Mouse (Mus musculus): Measurements from ENCODE around the gene Lefty1.
A peak's percentile ranks its signal among the peaks of the same experiment; 100 is the strongest.
"Not testable (repeated sequence)": the region's sequence is repeated elsewhere in the genome, so short reads cannot be mapped to it uniquely, and the experiment has no call there.

Gene Lefty1

GRCm38 (mm10) chr1:180934467-180935419 is at the start of gene Lefty1:
TSS of gene Lefty1 (plus strand) at chr1:180935022.
- DNase-seq (ENCODE audit: low read depth) = no peak

- peak; percentile 27 for DNase-seq (ENCODE audit: low read depth)
Observed at GRCm38 (mm10) chr1:180888556-180889042, 46.2 kb upstream of the Lefty1 start.

GRCm38 (mm10) chr1:180889172-180889571 is 45.6 kb upstream of the Lefty1 start:
- DNase-seq (ENCODE audit: low read depth) = no peak

GRCm38 (mm10) chr1:180889841-180890240 is 45.0 kb upstream of the Lefty1 start:
- peak; percentile 51 for DNase-seq (ENCODE audit: low read depth)

GRCm38 (mm10) chr1:180892808-180893207 is 42.0 kb upstream of the Lefty1 start, which contains the start of gene Lefty2:
TSS of gene Lefty2 (plus strand) at chr1:180893108.
- DNase-seq (ENCODE audit: low read depth) = no peak

GRCm38 (mm10) chr1:180894088-180894987 is 40.5 kb upstream of the Lefty1 start:
- not testable (repeated sequence) for DNase-seq (ENCODE audit: low read depth)

GRCm38 (mm10) chr1:180901107-180901506 is 33.7 kb upstream of the Lefty1 start:
- DNase-seq (ENCODE audit: low read depth) = peak; percentile 87

GRCm38 (mm10) chr1:180902915-180903314 is 31.9 kb upstream of the Lefty1 start:
- DNase-seq (ENCODE audit: low read depth) = peak; percentile 43

- no peak for DNase-seq (ENCODE audit: low read depth)
Observed at GRCm38 (mm10) chr1:180903666-180904038, 31.2 kb upstream of the Lefty1 start.

- DNase-seq (ENCODE audit: low read depth) = peak; percentile 96
Observed at GRCm38 (mm10) chr1:180904039-180904814, 30.6 kb upstream of the Lefty1 start, which contains the start of gene Pycr2. TSS of gene Pycr2 (plus strand) at chr1:180904293.

GRCm38 (mm10) chr1:180904815-180905080 is 30.1 kb upstream of the Lefty1 start:
- DNase-seq (ENCODE audit: low read depth) = no peak

- DNase-seq (ENCODE audit: low read depth) = no peak
Observed at GRCm38 (mm10) chr1:180905307-180905706, 29.5 kb upstream of the Lefty1 start.

- DNase-seq (ENCODE audit: low read depth) = no peak
Observed at GRCm38 (mm10) chr1:180905876-180906275, 28.9 kb upstream of the Lefty1 start.

- peak; percentile 48 for DNase-seq (ENCODE audit: low read depth)
Observed at GRCm38 (mm10) chr1:180906461-180907147, 28.2 kb upstream of the Lefty1 start.

GRCm38 (mm10) chr1:180911138-180911537 is 23.7 kb upstream of the Lefty1 start:
- peak; percentile 48 for DNase-seq (ENCODE audit: low read depth)

- peak; percentile 83 for DNase-seq (ENCODE audit: low read depth)
Observed at GRCm38 (mm10) chr1:180911653-180912287, 23.1 kb upstream of the Lefty1 start.

GRCm38 (mm10) chr1:180912792-180913191 is 22.0 kb upstream of the Lefty1 start:
- peak; percentile 57 for DNase-seq (ENCODE audit: low read depth)

- no peak for DNase-seq (ENCODE audit: low read depth)
Observed at GRCm38 (mm10) chr1:180913797-180914196, 21.0 kb upstream of the Lefty1 start.

- peak; percentile 85 for DNase-seq (ENCODE audit: low read depth)
Observed at GRCm38 (mm10) chr1:180916425-180916824, 18.4 kb upstream of the Lefty1 start.

- no peak for DNase-seq (ENCODE audit: low read depth)
Observed at GRCm38 (mm10) chr1:180917053-180917452, 17.8 kb upstream of the Lefty1 start.

GRCm38 (mm10) chr1:180919686-180920085 is 15.1 kb upstream of the Lefty1 start:
- peak; percentile 61 for DNase-seq (ENCODE audit: low read depth)
